Mouse (Mus musculus) forebrain, embryonic 15.5 days (tissue): ENCODE measurements at regions not wholly inside any gene's neighbourhood (a gene's known extent, or its start where the extent isn't known, plus 50 kb on each side); places are given as distances from the start of the nearest gene placed in this dataset.

Source experiments
- ATAC-seq: fragments of 200-750 bp; cut with Nextera tagmentation; replicated peaks from 2 replicates; pipeline ENCODE4 v1.8.0; 2017; ENCODE audit warnings: mild to moderate bottlenecking, moderate TSS enrichment, moderate library complexity
- H3K27ac ChIP-seq: fragments of 300-500 bp; sonication (generic); replicated peaks from 2 replicates; pipeline ENCODE4 v1.5.1; 2015; ENCODE audit warnings: mild to moderate bottlenecking, inconsistent platforms
- H3K27me3 ChIP-seq: fragments of 300-500 bp; sonication (generic); 2 replicates; pipeline ENCODE4 v1.6.1; 2015; ENCODE audit warnings: inconsistent platforms
- H3K36me3 ChIP-seq: fragments of 300-500 bp; sonication (generic); 2 replicates; pipeline ENCODE4 v1.6.1; 2015; ENCODE audit warnings: mild to moderate bottlenecking, inconsistent platforms
- H3K4me1 ChIP-seq: fragments of 300-500 bp; sonication (generic); 2 replicates; pipeline ENCODE4 v1.6.1; 2015; ENCODE audit warnings: inconsistent platforms
- H3K4me2 ChIP-seq: fragments of 300-500 bp; sonication (generic); replicated peaks from 2 replicates; pipeline ENCODE4 v1.6.1; 2015; ENCODE audit warnings: mild to moderate bottlenecking, inconsistent platforms
- H3K4me3 ChIP-seq: fragments of 300-500 bp; sonication (generic); 2 replicates; pipeline ENCODE4 v1.5.1; 2015; ENCODE audit warnings: mild to moderate bottlenecking, inconsistent platforms
- H3K9ac ChIP-seq: fragments of 300-500 bp; sonication (generic); replicated peaks from 2 replicates; pipeline ENCODE4 v1.6.1; 2015; ENCODE audit warnings: mild to moderate bottlenecking, inconsistent platforms
- H3K9me3 ChIP-seq: fragments of 300-500 bp; sonication (generic); 2 replicates; pipeline ENCODE4 v1.6.1; 2016; ENCODE audit warnings: inconsistent platforms
- WGBS: fragments of 180-500 bp; shearing (Covaris S2); methylation state at CpG from one replicate; pipeline ENCODE4 v1.1.7; 2015; ENCODE audit warnings: mixed read lengths; 5-methylcytosine and 5-hydroxymethylcytosine counted together

DNA sequence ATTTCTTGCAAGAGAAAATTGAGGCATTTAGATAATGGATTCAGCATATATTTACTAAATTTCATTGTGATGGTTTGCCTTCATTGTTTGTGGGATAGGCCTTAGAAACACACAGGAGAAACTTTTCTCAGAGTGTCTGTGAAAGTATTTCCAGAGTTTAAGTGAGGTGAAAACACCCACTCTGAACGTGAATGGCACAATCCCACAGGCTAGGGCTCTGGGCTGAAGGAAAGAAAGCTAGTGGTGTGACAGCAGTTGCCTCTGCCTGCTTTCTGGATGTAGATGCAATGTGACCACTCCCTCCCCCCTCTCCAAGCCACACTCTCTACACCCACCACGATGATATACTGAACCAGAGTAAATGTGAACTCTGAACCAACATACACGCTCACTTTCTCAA, 672.4 kb upstream of the Tbl1xr1 start:
- no peaks in the 10 kb centered on the region for H3K9me3 ChIP-seq
- ATAC-seq: no peak
- no peak overlapping the region for H3K4me2 ChIP-seq
- no peak overlapping the region for H3K27ac ChIP-seq
- no peaks in the 10 kb centered on the region for H3K36me3 ChIP-seq
- H3K27me3 ChIP-seq: no peaks in the 10 kb centered on the region
- H3K9ac ChIP-seq: no peak overlapping the region
- no peaks in the 10 kb centered on the region for H3K4me1 ChIP-seq
- H3K4me3 ChIP-seq: no peak overlapping the region
- WGBS: 74% methylated on average over 3 of the region's 3 CpGs

DNA sequence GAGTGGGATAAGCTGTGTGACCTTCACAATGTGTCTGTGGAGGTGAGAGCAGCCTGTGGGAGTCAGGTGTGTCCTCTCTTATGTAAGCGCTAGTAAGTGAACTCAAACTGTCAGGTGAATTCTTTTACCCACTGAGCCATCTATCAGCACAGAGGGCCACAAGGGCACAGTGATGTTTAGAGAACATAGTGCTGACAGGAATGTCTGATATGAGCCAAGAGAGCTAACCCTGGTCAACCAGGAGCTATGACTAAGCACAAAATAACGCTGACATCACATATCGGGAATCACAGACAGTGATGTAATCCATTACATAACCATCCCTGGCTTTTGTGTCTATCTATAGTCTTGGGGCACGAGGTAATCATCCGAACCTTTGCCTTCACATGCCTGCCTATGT, 669.4 kb upstream of the Tbl1xr1 start:
- WGBS: 90% methylated on average over 5 of the region's 5 CpGs
- Histone ChIP-seq H3K27me3 (no peaks in the 10 kb centered on the region), H3K4me1 (no peaks in the 10 kb centered on the region), H3K27ac (no peak overlapping the region), H3K9ac (no peak overlapping the region), H3K36me3 (no peaks in the 10 kb centered on the region), H3K4me2 (no peak overlapping the region), H3K9me3 (no peaks in the 10 kb centered on the region), H3K4me3 (no peak overlapping the region)
- no peak for ATAC-seq

DNA sequence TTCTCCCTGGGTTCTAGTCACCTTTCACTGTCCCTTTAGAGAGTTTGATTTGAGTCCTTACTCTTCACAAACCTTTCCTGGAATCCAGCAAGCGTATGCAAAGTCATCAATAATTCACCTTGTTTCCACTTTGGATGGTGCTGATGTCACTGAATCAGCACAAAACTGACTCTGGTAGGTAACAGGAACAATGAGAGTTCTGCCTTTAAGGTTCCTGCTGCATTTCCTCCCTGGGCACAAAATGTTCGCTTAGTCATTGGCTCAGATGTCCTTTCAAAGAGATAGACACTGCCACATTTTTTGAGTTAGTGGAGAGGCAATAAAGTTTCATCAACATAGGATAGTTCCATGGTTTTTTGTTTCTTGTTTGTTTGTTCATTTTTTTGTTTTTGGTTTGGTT, 664.4 kb upstream of the Tbl1xr1 start:
- no peak overlapping the region for H3K27ac ChIP-seq
- H3K27me3 ChIP-seq: no peaks in the 10 kb centered on the region
- H3K4me2 ChIP-seq: no peak overlapping the region
- ATAC-seq: no peak
- H3K36me3 ChIP-seq: no peaks in the 10 kb centered on the region
- WGBS: 93% methylated on average over 2 of the region's 2 CpGs
- no peak overlapping the region for H3K9ac ChIP-seq
- no peaks in the 10 kb centered on the region for H3K4me1 ChIP-seq
- no peaks in the 10 kb centered on the region for H3K9me3 ChIP-seq
- no peak overlapping the region for H3K4me3 ChIP-seq

DNA sequence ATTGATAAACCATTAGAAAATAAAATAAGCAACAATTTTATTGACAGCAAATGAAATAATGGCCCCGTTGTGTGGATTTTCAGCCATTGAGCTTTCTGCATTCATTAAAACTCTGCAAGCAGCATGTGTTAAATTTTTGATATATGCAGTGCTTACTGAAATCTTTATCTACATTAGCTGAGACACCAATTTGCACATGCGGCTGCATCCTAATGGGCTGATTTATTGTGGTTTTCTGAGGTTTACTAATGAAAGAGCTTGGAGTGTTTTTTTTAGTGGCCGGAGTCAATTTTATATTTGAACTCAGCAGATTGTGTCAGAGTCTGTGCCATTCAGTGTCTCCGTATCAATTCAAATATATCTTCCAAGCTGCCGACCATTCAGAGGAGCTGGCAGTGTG, 653.3 kb upstream of the Tbl1xr1 start:
- no peak for ATAC-seq
- Histone ChIP-seq H3K9ac (no peak overlapping the region), H3K4me1 (peaks cover 28% of the 10 kb centered on the region), H3K9me3 (no peaks in the 10 kb centered on the region), H3K4me3 (no peak overlapping the region), H3K36me3 (no peaks in the 10 kb centered on the region), H3K27ac (0 out of 2 replicates have a peak overlapping the region, but pooled peaks have one; percentile 3), H3K4me2 (no peak overlapping the region), H3K27me3 (no peaks in the 10 kb centered on the region)
- 22% methylated on average over 5 of the region's 5 CpGs for WGBS

DNA sequence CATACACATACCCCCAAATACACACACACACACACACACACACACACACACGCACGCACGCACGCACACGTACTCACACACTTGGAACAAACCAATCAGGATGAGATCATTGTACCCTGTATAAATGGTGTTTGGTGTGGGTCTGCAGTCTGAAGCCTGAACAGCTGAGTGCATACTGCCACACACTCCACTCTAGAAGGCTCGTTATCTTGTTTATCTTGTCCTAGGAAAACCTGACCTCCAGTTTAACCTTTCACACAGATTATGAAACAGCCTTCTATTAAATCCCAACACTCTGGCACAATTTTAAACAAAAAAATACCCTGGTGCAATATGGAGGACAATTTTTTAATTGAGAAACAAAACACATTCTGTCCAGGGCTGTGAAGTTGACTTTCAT, 649.9 kb upstream of the Tbl1xr1 start:
- 0 out of 2 replicates have a peak, but pooled peaks have one; percentile 30 for ATAC-seq
- H3K27ac ChIP-seq: no peak overlapping the region
- H3K4me2 ChIP-seq: no peak overlapping the region
- no peak overlapping the region for H3K9ac ChIP-seq
- no peaks in the 10 kb centered on the region for H3K27me3 ChIP-seq
- H3K4me1 ChIP-seq: peaks cover 33% of the 10 kb centered on the region
- no peaks in the 10 kb centered on the region for H3K36me3 ChIP-seq
- H3K9me3 ChIP-seq: no peaks in the 10 kb centered on the region
- WGBS: 67% methylated on average over 6 of the region's 6 CpGs
- no peak overlapping the region for H3K4me3 ChIP-seq

DNA sequence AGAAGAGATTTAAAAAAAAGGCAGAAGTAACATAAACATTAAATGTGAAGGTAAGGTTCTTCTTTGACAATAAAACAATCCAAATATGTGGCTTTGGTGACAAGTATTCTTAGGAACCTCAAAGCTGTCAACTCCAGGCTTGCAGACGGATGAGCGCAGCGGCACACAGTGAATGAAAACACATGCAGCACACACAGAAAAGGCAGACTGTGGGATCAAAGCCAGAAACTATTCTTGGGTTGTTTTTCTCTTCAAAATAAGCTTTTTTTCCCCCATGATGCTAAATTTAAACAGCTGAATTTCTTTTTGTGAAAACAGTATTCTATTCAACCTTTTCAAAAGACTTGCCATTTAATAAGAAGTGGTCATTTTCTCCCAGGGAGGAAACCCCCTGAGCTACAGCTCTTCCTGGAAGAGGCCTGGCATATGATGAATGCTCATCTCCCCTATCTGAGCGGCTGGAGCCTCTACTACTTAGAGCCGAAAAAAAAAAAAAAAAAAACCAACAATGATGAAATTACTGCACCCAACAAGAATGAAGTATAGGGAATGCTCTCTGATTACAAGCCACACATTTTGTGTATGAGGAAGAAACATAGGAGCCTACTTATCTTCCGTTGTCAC, 648.9 kb upstream of the Tbl1xr1 start:
- H3K9me3 ChIP-seq: no peaks in the 10 kb centered on the region
- no peak overlapping the region for H3K4me3 ChIP-seq
- no peaks in the 10 kb centered on the region for H3K36me3 ChIP-seq
- peak; percentile 53; the same call in 1 of the 2 replicates for ATAC-seq
- 24% methylated on average over 6 of the region's 6 CpGs for WGBS
- H3K27ac ChIP-seq: peak overlapping the region; percentile 58; the same call in 1 of the 2 replicates
- H3K27me3 ChIP-seq: no peaks in the 10 kb centered on the region
- no peak overlapping the region for H3K4me2 ChIP-seq
- peaks cover 33% of the 10 kb centered on the region for H3K4me1 ChIP-seq
- H3K9ac ChIP-seq: no peak overlapping the region

DNA sequence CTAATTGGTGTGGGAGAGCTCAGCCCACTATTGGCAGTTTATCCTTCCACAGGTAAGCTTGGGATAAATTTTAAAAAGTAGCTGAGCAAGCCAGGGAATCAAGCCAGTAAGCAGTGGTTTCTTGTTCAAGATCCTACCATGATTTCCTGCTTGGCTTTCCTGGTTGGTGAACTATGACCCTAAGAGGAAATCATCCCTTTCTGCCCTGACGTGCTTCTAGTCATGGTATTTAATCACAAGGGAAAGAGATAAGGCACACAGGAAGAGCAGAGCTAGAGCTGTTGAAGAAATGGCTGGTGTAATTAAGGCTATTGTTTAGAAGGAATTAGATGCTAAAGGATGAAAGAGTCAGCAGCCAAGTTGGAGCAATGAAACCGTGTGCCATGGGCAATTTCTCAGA, 648.3 kb upstream of the Tbl1xr1 start:
- no peaks in the 10 kb centered on the region for H3K36me3 ChIP-seq

DNA sequence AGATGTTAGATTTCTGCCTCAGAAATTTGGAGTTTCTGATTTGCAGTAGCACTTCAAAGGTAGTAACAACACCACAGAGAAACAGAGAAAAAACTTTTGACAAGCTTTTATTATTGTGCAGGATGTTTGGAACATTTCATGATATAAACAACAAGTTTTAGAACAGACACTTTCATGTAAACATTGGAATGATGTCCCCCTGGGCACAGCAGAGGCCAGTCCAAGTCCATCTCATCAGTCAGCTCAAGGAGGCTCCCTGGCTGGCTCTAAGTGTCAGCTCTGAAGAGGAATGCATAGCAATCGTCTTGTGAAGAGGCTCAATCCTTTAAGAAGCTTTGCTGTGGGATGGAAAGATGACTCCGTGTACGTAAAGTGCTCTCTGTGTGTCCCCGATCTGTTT, 612.2 kb upstream of the Tbl1xr1 start:
- WGBS: 56% methylated on average over 4 of the region's 4 CpGs
- Histone ChIP-seq H3K4me3 (no peak overlapping the region), H3K36me3 (no peaks in the 10 kb centered on the region), H3K4me2 (no peak overlapping the region), H3K27me3 (no peaks in the 10 kb centered on the region), H3K4me1 (peaks cover 7% of the 10 kb centered on the region; the same call in 1 of the 2 replicates), H3K9ac (no peak overlapping the region), H3K27ac (no peak overlapping the region), H3K9me3 (no peaks in the 10 kb centered on the region)
- no peak for ATAC-seq

More for the DNA sequence above, 648.3 kb upstream of the Tbl1xr1 start:
- Histone ChIP-seq H3K4me1 (peaks cover 27% of the 10 kb centered on the region), H3K9ac (no peak overlapping the region), H3K9me3 (no peaks in the 10 kb centered on the region), H3K27me3 (no peaks in the 10 kb centered on the region), H3K4me2 (no peak overlapping the region), H3K27ac (peak overlapping the region; percentile 58; the same call in 1 of the 2 replicates), H3K4me3 (no peak overlapping the region)
- 27% methylated on average over 2 of the region's 2 CpGs for WGBS
- ATAC-seq: no peak

DNA sequence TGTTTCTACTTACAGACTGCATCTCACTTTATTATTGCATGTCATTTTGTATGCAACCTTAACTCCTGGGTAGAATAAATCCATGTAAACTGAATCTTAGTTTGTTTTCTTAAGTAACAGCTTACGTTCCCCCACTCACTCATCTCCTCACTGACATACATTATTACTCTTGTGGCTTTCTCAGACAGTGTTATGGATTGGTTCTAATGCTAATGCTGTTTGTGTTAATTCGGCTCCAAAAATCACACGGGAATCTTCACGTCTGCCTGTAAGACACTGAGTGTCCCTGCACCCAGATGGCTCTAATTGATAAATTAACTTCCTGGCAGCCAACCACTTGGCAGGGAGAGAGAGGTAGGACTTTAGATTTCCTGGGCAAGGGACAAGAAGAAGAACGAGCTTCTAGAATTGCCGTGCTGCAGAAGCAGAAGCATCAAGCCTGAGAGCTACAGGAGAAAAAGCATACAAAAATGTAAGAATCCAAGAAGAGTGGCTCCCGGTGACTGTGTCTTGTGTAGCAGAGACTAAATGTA, 610.3 kb upstream of the Tbl1xr1 start:
- no peak; the same call in 1 of the 2 replicates for ATAC-seq
- Histone ChIP-seq H3K36me3 (no peaks in the 10 kb centered on the region), H3K4me3 (no peak overlapping the region), H3K4me1 (peaks cover 7% of the 10 kb centered on the region; the same call in 1 of the 2 replicates), H3K9ac (no peak overlapping the region), H3K27me3 (no peaks in the 10 kb centered on the region), H3K27ac (0 out of 2 replicates have a peak overlapping the region, but pooled peaks have one; percentile 36), H3K4me2 (no peak overlapping the region), H3K9me3 (no peaks in the 10 kb centered on the region)
- 44% methylated on average over 7 of the region's 7 CpGs for WGBS

DNA sequence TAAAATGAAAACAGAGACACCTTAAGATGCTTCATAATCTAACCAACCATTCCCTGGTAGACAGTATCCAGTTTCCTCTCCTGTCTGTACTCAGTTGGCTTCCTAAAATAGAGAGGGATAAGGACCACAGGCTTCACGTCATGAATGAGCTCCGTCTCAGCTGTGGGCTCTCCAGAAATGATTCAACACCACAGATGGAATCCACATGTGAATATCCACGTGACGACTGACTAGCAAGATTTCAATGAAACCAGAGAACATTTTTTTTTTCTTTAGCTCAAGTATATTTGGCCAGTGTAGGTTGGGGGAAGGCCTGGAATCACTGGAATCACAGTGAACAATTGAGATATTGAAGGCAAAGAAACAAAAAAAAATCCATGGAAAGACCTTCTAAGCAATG, 599.1 kb upstream of the Tbl1xr1 start:
- H3K4me3 ChIP-seq: no peak overlapping the region
- ATAC-seq: no peak
- H3K27me3 ChIP-seq: no peaks in the 10 kb centered on the region
- H3K4me1 ChIP-seq: peaks cover 9% of the 10 kb centered on the region
- 72% methylated on average over 4 of the region's 4 CpGs for WGBS
- no peak overlapping the region for H3K9ac ChIP-seq
- H3K36me3 ChIP-seq: no peaks in the 10 kb centered on the region
- H3K27ac ChIP-seq: no peak overlapping the region
- no peaks in the 10 kb centered on the region for H3K9me3 ChIP-seq
- no peak overlapping the region for H3K4me2 ChIP-seq

DNA sequence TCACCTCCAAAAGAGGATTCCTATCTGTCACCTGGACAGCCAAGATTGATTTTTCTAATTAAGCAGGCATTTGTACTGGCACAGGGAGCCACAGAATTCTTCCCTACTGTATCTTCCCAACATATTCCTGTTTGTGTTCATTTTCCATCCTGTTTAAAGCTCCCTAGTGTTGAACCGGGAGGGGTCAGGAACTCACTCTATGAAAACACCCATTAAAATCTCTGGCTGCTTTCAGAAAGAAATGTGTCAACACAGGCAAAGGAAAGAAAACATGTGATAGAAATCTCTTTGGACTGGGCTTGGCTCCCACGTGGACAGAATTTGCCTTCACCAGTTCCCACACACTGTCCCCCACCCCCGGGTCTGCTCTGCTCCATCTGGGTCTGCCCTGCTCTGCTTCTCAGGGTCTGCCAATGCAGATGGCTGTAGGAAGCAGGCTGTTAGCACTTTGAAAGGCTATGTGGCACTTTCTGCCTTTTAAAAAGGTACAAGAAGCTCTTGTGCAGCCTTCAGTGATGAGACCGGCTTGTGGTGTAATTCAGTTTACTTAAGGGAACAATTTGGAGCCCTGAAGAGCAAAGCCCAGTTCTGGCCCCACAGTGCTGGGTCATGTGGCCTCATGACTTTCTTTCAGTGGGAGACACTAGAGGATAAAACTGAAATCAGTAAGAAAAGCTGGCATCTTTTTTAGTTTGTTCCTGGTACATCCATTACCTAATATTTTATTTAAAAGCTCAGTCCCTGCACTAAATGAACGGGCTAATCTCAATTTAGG, 597.2 kb upstream of the Tbl1xr1 start:
- peak; percentile 98 for ATAC-seq
- 12% methylated on average over 5 of the region's 5 CpGs for WGBS
- Histone ChIP-seq H3K9me3 (no peaks in the 10 kb centered on the region), H3K27ac (peak overlapping the region; percentile 61), H3K4me3 (no peak overlapping the region), H3K4me2 (no peak overlapping the region), H3K4me1 (peaks cover 9% of the 10 kb centered on the region), H3K27me3 (no peaks in the 10 kb centered on the region), H3K9ac (no peak overlapping the region), H3K36me3 (no peaks in the 10 kb centered on the region)

DNA sequence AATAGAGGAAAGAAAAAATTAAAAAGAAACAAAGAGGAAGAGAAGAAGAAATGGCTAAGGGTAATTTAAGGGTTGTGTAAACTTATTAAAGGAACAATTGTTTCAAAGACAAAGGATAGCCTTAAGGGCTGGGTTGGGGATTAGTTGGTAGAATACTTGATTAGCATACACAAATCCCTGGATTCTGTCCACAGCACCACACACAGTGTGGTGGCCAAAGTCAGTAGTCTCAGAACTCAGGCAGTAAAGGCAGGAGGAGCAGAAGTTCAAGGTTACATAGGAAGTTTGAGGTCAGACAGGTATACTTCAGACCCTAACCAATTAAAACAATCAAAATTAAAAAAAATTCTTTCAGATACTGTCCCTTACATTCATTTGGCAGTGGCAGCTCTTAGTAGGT, 596.6 kb upstream of the Tbl1xr1 start:
- no peak overlapping the region for H3K9ac ChIP-seq
- no peaks in the 10 kb centered on the region for H3K36me3 ChIP-seq
- no peak for ATAC-seq
- no peak overlapping the region for H3K4me2 ChIP-seq
- H3K4me1 ChIP-seq: peaks cover 9% of the 10 kb centered on the region
- no peaks in the 10 kb centered on the region for H3K27me3 ChIP-seq
- H3K9me3 ChIP-seq: no peaks in the 10 kb centered on the region
- H3K27ac ChIP-seq: no peak overlapping the region
- no peak overlapping the region for H3K4me3 ChIP-seq
